ENCODE assay signal across 22 mouse cellular contexts in the genomic region with DNA sequence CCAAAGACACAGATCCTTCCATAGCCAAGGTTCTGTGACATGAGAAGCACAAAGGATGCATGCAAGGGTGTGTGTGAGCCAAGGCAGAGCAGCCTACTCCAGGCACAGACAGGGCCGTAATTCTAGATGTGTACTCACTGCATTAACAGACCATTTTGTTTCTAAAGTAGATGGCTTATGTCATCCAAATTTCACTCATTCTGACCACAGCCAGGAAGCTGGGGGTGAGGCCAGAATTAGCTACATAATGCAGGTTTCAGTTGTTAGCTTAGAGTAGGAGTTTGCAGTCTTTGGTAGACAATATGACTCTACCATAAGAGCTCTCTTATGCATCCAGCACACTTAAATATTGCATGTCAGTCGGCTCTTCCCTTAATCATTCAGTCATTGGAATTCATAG. TPM values are rescaled to one million over a fixed set of nuclear protein-coding genes. Genes with fewer than 3 reads are reported as not detected.
A peak's percentile ranks its signal among the peaks of the same experiment; 100 is the strongest.
DNase-seq lines count a peak whose midpoint lies in the region; ATAC-seq lines count a peak whose summit lies in the region.
"Had no signal": no experiment of that assay in that cellular context is flagged by ENCODE, and none has a peak within 500 bp of the region (broad histone marks: within the 10 kb centered on the region; RNA-seq: fewer than 3 reads in every experiment).

No protein-coding gene starts in this region.

- H3K9ac ChIP-seq in midbrain, embryonic 11.5 days (ENCODE audit: low read length) = no peak overlapping the region
- H3K9ac ChIP-seq: forebrain, embryonic 13.5 days; hindbrain, embryonic 13.5 days; limb, embryonic 12.5 days; liver, embryonic 12.5 days; neural tube, embryonic 12.5 days had no signal

- DNase-seq in 3T3-L1 (ENCODE audit: low read depth, low spot score) (peak; percentile 52), 416B (ENCODE audit: low read depth) (peak; percentile 73)
- peak; percentile 16 for DNase-seq in brain, adult 2 months (ENCODE audit: low read depth, low spot score)
- DNase-seq in midbrain, embryonic 11.5 days (ENCODE audit: low spot score, missing footprints) = no peak
- no peak for DNase-seq in limb, embryonic 10.5 days (ENCODE audit: low spot score)
- DNase-seq in gastrocnemius, postnatal 25 days = no peak
- DNase-seq: adrenal gland, adult 8-10 months; cerebellum, adult 9-10 months; gastrocnemius, postnatal 10 days; kidney, adult 8-10 months; kidney, postnatal 14 days; lung, adult 18-20 months; lung, postnatal 10 days; midbrain, embryonic 14.5 days had no signal

- no peak overlapping the region for H3K4me2 ChIP-seq in midbrain, embryonic 11.5 days
- H3K4me2 ChIP-seq: forebrain, embryonic 13.5 days; hindbrain, embryonic 13.5 days; limb, embryonic 12.5 days; liver, embryonic 12.5 days; neural tube, embryonic 12.5 days had no signal

- H3K27ac ChIP-seq in midbrain, embryonic 11.5 days (ENCODE audit: low read depth, low read length) = no peak overlapping the region
- H3K27ac ChIP-seq in limb, embryonic 10.5 days = no peak overlapping the region
- H3K27ac ChIP-seq: forebrain, embryonic 13.5 days; hindbrain, embryonic 13.5 days; limb, embryonic 12.5 days; liver, embryonic 12.5 days; neural tube, embryonic 12.5 days had no signal

- no peaks in the 10 kb centered on the region for H3K36me3 ChIP-seq in midbrain, embryonic 11.5 days (ENCODE audit: control insufficient read depth, insufficient read depth, low read length)
- H3K36me3 ChIP-seq in limb, embryonic 10.5 days = no peaks in the 10 kb centered on the region
- H3K36me3 ChIP-seq: neural tube, embryonic 12.5 days had no signal

- H3K9me3 ChIP-seq in midbrain, embryonic 11.5 days (ENCODE audit: control insufficient read depth, low read length) = no peaks in the 10 kb centered on the region
- no peaks in the 10 kb centered on the region for H3K9me3 ChIP-seq in limb, embryonic 10.5 days (replicated peaks)
- H3K9me3 ChIP-seq: forebrain, embryonic 13.5 days; hindbrain, embryonic 13.5 days; limb, embryonic 12.5 days; liver, embryonic 12.5 days; neural tube, embryonic 12.5 days had no signal

- WGBS in midbrain, embryonic 11.5 days = 94% methylated on average over 2 of the region's 2 CpGs
- 91% methylated on average over 2 of the region's 2 CpGs for WGBS in limb, embryonic 10.5 days

- no peak overlapping the region for H3K4me3 ChIP-seq in midbrain, embryonic 11.5 days (ENCODE audit: low read depth, low read length)
- no peak overlapping the region for H3K4me3 ChIP-seq in limb, embryonic 10.5 days
- H3K4me3 ChIP-seq: forebrain, embryonic 13.5 days; hindbrain, embryonic 13.5 days; limb, embryonic 12.5 days; liver, embryonic 12.5 days; neural tube, embryonic 12.5 days had no signal

- peak; percentile 56 for ATAC-seq in megakaryocyte, adult 5-6 weeks (ENCODE audit: poor library complexity, severe bottlenecking)
- ATAC-seq in midbrain, embryonic 11.5 days (ENCODE audit: low FRiP score) = no peak
- ATAC-seq in erythroid progenitor cell, adult 5-6 weeks (replicated peaks; ENCODE audit: low FRiP score, poor library complexity, severe bottlenecking) = no peak
- ATAC-seq: forebrain, embryonic 13.5 days; liver, embryonic 12.5 days had no signal

- no peaks in the 10 kb centered on the region for H3K4me1 ChIP-seq in midbrain, embryonic 11.5 days (ENCODE audit: control insufficient read depth, insufficient read depth, low read length)
- no peaks in the 10 kb centered on the region for H3K4me1 ChIP-seq in limb, embryonic 10.5 days
- H3K4me1 ChIP-seq: forebrain, embryonic 13.5 days; hindbrain, embryonic 13.5 days; limb, embryonic 12.5 days; liver, embryonic 12.5 days; neural tube, embryonic 12.5 days had no signal

- no peaks in the 10 kb centered on the region for H3K27me3 ChIP-seq in midbrain, embryonic 11.5 days (ENCODE audit: control insufficient read depth, insufficient read depth, low read length)
- H3K27me3 ChIP-seq in limb, embryonic 10.5 days (ENCODE audit: low read depth, poor library complexity, severe bottlenecking) = no peaks in the 10 kb centered on the region
- H3K27me3 ChIP-seq: forebrain, embryonic 13.5 days; hindbrain, embryonic 13.5 days; limb, embryonic 12.5 days; liver, embryonic 12.5 days; neural tube, embryonic 12.5 days had no signal

RNA-seq across cellular contexts. Expression of gene S100a10, which starts 7.5 kb away (rescaled TPM):
- 967 and 993 TPM in 2 replicates for total RNA-seq in megakaryocyte, adult 5-6 weeks (2015)
- total RNA-seq in megakaryocyte, adult 5-6 weeks (2017) = 1,318 and 1,661 TPM in 2 replicates
- polyA plus RNA-seq in midbrain, embryonic 11.5 days (2014; fragmentation: Nextera tagmentation; extraction: Ambion mirVana) = 181 and 187 TPM in 2 replicates
- polyA plus RNA-seq in limb, embryonic 10.5 days (2016; fragmentation: Nextera tagmentation; extraction: Ambion mirVana) = 74.9 and 78.4 TPM in 2 replicates
- 41.1 and 59.5 TPM in 2 replicates for total RNA-seq in erythroid progenitor cell, adult 5-6 weeks (2015; ENCODE audit: low replicate concordance)
- 48.9 and 71.8 TPM in 2 replicates for total RNA-seq in erythroid progenitor cell, adult 5-6 weeks (2017; ENCODE audit: low replicate concordance)
- total RNA-seq in gastrocnemius, postnatal 25 days (2021) = 10 to 100 TPM; 63.9 to 85.7 TPM

RNA-seq across cellular contexts. Expression of gene S100a11, which starts 42.1 kb away (rescaled TPM):
- total RNA-seq in megakaryocyte, adult 5-6 weeks (2015) = 3,100 and 3,549 TPM in 2 replicates
- total RNA-seq in megakaryocyte, adult 5-6 weeks (2017) = 217 and 333 TPM in 2 replicates
- 351 and 358 TPM in 2 replicates for polyA plus RNA-seq in midbrain, embryonic 11.5 days (2014; fragmentation: Nextera tagmentation; extraction: Ambion mirVana)
- 241 and 293 TPM in 2 replicates for polyA plus RNA-seq in limb, embryonic 10.5 days (2016; fragmentation: Nextera tagmentation; extraction: Ambion mirVana)
- total RNA-seq in erythroid progenitor cell, adult 5-6 weeks (2015; ENCODE audit: low replicate concordance) = 477 and 485 TPM in 2 replicates
- 7.3 and 30.8 TPM in 2 replicates for total RNA-seq in erythroid progenitor cell, adult 5-6 weeks (2017; ENCODE audit: low replicate concordance)
- total RNA-seq in gastrocnemius, postnatal 25 days (2021) = 10 to 100 TPM; 50.6 to 90.7 TPM
- total RNA-seq: MEL had no signal

Comparison
In these comparisons a context has a peak if more than half of its experiments do, and no peak if none do; other contexts are left out.
1. DNase-seq: peak in 3T3-L1 (single experiment), 416B (single experiment) and brain, adult 2 months (single experiment); none in midbrain, embryonic 11.5 days (single experiment), limb, embryonic 10.5 days (single experiment) and gastrocnemius, postnatal 25 days (single experiment).
2. RNA of gene S100a10, which starts 7.5 kb away (total RNA-seq): 967 to 1,661 TPM in megakaryocyte, adult 5-6 weeks; 63.9 to 85.7 TPM in gastrocnemius, postnatal 25 days and 41.1 to 71.8 TPM in erythroid progenitor cell, adult 5-6 weeks; every median in the first group is over 10 times any median in the second.